Mouse (Mus musculus) MEL (cell line): Measurements from ENCODE around the gene Ppp2r5a.

ENCODE experiments used
- CTCF ChIP-seq, 3 experiments: IDR thresholded peaks in 2 of 3; conservative IDR thresholded peaks in 1 of 3; 2 replicates each; pipeline ENCODE4 v1.5.1; 2011 to 2012; ENCODE audit warnings: low read length in 3 of 3, low read depth in 2 of 3, mild to moderate bottlenecking in 2 of 3, improper control_type of control experiment in 1 of 3, inconsistent platforms in 1 of 3, mixed read lengths in 1 of 3, moderate library complexity in 1 of 3; ENCODE audit not compliant: control insufficient read depth in 1 of 3, insufficient read depth in 1 of 3, poor library complexity in 1 of 3, severe bottlenecking in 1 of 3
- EP300 ChIP-seq, 2 experiments: IDR thresholded peaks; 2 replicates each; pipeline ENCODE4 v1.6.1; 2011; ENCODE audit warnings: improper control_type of control experiment in 2 of 2, low read length in 2 of 2, low read depth in 1 of 2, mild to moderate bottlenecking in 1 of 2
- HCFC1 ChIP-seq: IDR thresholded peaks from 2 replicates; pipeline ENCODE4 v1.6.1; 2012; ENCODE audit warnings: low read depth, mild to moderate bottlenecking, inconsistent platforms, low read length, improper control_type of control experiment, moderate library complexity
- KAT2A ChIP-seq: conservative IDR thresholded peaks from 2 replicates; pipeline ENCODE4 v1.6.1; 2012; ENCODE audit warnings: low read depth, low read length, improper control_type of control experiment, inconsistent platforms
- MEF2A ChIP-seq: IDR thresholded peaks from 2 replicates; pipeline ENCODE4 v1.6.1; 2014; ENCODE audit warnings: low read depth, mild to moderate bottlenecking, inconsistent platforms, low read length, improper control_type of control experiment; ENCODE audit not compliant: poor library complexity, insufficient replicate concordance, severe bottlenecking; ENCODE audit errors: extremely low read depth
- MYC ChIP-seq: IDR thresholded peaks from 2 replicates; pipeline ENCODE4 v1.6.1; 2011; ENCODE audit warnings: low read depth, mild to moderate bottlenecking, low read length, improper control_type of control experiment, moderate library complexity
- POLR2A ChIP-seq, 2 experiments: IDR thresholded peaks; 2 replicates each; pipeline ENCODE4 v1.6.1; 2011 to 2012; ENCODE audit warnings: low read length in 2 of 2, mild to moderate bottlenecking in 2 of 2, control low read depth in 1 of 2, improper control_type of control experiment in 1 of 2, low read depth in 1 of 2, moderate library complexity in 1 of 2; ENCODE audit not compliant: control insufficient read depth in 1 of 2, insufficient read depth in 1 of 2, poor library complexity in 1 of 2
- SIN3A ChIP-seq: IDR thresholded peaks from 2 replicates; pipeline ENCODE4 v1.6.1; 2012; ENCODE audit warnings: low read length, improper control_type of control experiment, inconsistent platforms
- SMC3 ChIP-seq: IDR thresholded peaks from 2 replicates; pipeline ENCODE4 v1.6.1; 2011; ENCODE audit warnings: low read depth, low read length, improper control_type of control experiment
- TCF12 ChIP-seq: IDR thresholded peaks from 2 replicates; pipeline ENCODE4 v1.6.1; 2014; ENCODE audit warnings: low read depth, mild to moderate bottlenecking, inconsistent platforms, low read length, improper control_type of control experiment, moderate library complexity
- USF1 ChIP-seq: IDR thresholded peaks from 2 replicates; pipeline ENCODE4 v1.6.1; 2014; ENCODE audit warnings: low read depth, mild to moderate bottlenecking, inconsistent platforms, low read length, improper control_type of control experiment, moderate library complexity
- ZMIZ1 ChIP-seq: IDR thresholded peaks from 2 replicates; pipeline ENCODE4 v1.6.1; 2012; ENCODE audit warnings: low read depth, mild to moderate bottlenecking, inconsistent platforms, low read length, improper control_type of control experiment, moderate library complexity

- TF ChIP-seq MEF2A (no peak), POLR2A (IDR thresholded peaks at IDR 0.05; ENCODE audit: control insufficient read depth in 1 of 2, insufficient read depth in 1 of 2, low read depth in 1 of 2, low read length in 2 of 2, poor library complexity in 1 of 2) (no peak), CTCF (IDR thresholded peaks at IDR 0.05 in 2 of 3, conservative IDR thresholded peaks at IDR 0.05 in 1 of 3; ENCODE audit: control insufficient read depth in 1 of 3, insufficient read depth in 1 of 3, low read depth in 2 of 3, low read length in 3 of 3, poor library complexity in 1 of 3, severe bottlenecking in 1 of 3) (no peak), USF1 (no peak), KAT2A (no peak), MYC (no peak), TCF12 (peak; percentile 93), SIN3A (no peak; the same call in 1 of the 2 replicates), EP300 (IDR thresholded peaks at IDR 0.05; ENCODE audit: low read depth in 1 of 2, low read length in 2 of 2) (peak; percentile 73 to 93), HCFC1 (no peak), ZMIZ1 (no peak), SMC3 (no peak)
These were observed 47.5 kb upstream of the Ppp2r5a start for GRCm38 (mm10) chr1:191450614-191451013.
